Mouse (Mus musculus) limb, embryonic 15.5 days (tissue): ENCODE measurements around the gene Blvrb. TPM values are rescaled to one million over a fixed set of nuclear protein-coding genes. Genes with fewer than 3 reads are reported as not detected.

Experiments
- ATAC-seq: fragments of 200-750 bp; cut with Nextera tagmentation; 2 replicates; pipeline ENCODE4 v1.8.0; 2017; ENCODE audit warnings: low read depth, moderate TSS enrichment; ENCODE audit not compliant: insufficient number of reproducible peaks, low FRiP score, low TSS enrichment
- H3K27ac ChIP-seq: fragments of 300-500 bp; sonication (generic); 2 replicates; pipeline ENCODE4 v1.5.1; 2015; ENCODE audit warnings: moderate library complexity, mild to moderate bottlenecking, inconsistent platforms
- H3K27me3 ChIP-seq: fragments of 300-500 bp; sonication (generic); 2 replicates; pipeline ENCODE4 v1.6.1; 2015; ENCODE audit warnings: inconsistent platforms
- H3K36me3 ChIP-seq: fragments of 300-500 bp; sonication (generic); 2 replicates; pipeline ENCODE4 v1.6.1; 2015; ENCODE audit warnings: inconsistent platforms
- H3K4me1 ChIP-seq: fragments of 300-500 bp; sonication (generic); 2 replicates; pipeline ENCODE4 v1.6.1; 2015; ENCODE audit warnings: inconsistent platforms
- H3K4me2 ChIP-seq: fragments of 300-500 bp; sonication (generic); 2 replicates; pipeline ENCODE4 v1.6.1; 2015; ENCODE audit warnings: mild to moderate bottlenecking, inconsistent platforms
- H3K4me3 ChIP-seq: fragments of 300-500 bp; sonication (generic); 2 replicates; pipeline ENCODE4 v1.5.1; 2015; ENCODE audit warnings: mild to moderate bottlenecking, inconsistent platforms
- H3K9ac ChIP-seq: fragments of 300-500 bp; sonication (generic); 2 replicates; pipeline ENCODE4 v1.6.1; 2015; ENCODE audit warnings: inconsistent platforms
- H3K9me3 ChIP-seq: fragments of 300-500 bp; sonication (generic); 2 replicates; pipeline ENCODE4 v1.6.1; 2016; ENCODE audit warnings: inconsistent platforms
- WGBS: fragments of 180-500 bp; shearing (Covaris S2); methylation state at CpG from one replicate; pipeline ENCODE4 v1.1.7; 2015; 5-methylcytosine and 5-hydroxymethylcytosine counted together
- polyA plus RNA-seq: library from polyadenylated mRNA; unstranded; fragments of >200 nt; fragmentation: Nextera tagmentation; extraction: Ambion mirVana; gene quantifications from 2 replicates; pipeline ENCODE4 v1.2.1, GENCODE M21; 2015

Gene Blvrb
- polyA plus RNA-seq, 1 experiment from 2014 or later: 57.5 TPM

GRCm38 (mm10) chr7:27507711-27508647, 60.2 kb downstream of the Blvrb start:
- H3K9ac ChIP-seq: peak overlapping the region; percentile 70
- no peaks in the 10 kb centered on the region for H3K9me3 ChIP-seq
- H3K4me3 ChIP-seq: peak overlapping the region; percentile 59
- peaks cover 17% of the 10 kb centered on the region for H3K4me1 ChIP-seq
- H3K36me3 ChIP-seq: no peaks in the 10 kb centered on the region
- H3K27ac ChIP-seq: peak overlapping the region; percentile 100
- no peaks in the 10 kb centered on the region for H3K27me3 ChIP-seq
- peak overlapping the region; percentile 65 for H3K4me2 ChIP-seq
- under 1% methylated on average over 54 of the region's 54 CpGs for WGBS
- peak; percentile 91 for ATAC-seq

- peak overlapping the region; percentile 65 for H3K4me2 ChIP-seq
- H3K4me3 ChIP-seq: peak overlapping the region; percentile 59
- no peak overlapping the region for H3K9ac ChIP-seq
- no peak; the same call in 1 of the 2 replicates for ATAC-seq
- peak overlapping the region; percentile 100 for H3K27ac ChIP-seq
- peaks cover 16% of the 10 kb centered on the region for H3K4me1 ChIP-seq
- H3K9me3 ChIP-seq: no peaks in the 10 kb centered on the region
- 21% methylated on average over 6 of the region's 6 CpGs for WGBS
- no peaks in the 10 kb centered on the region for H3K36me3 ChIP-seq
- no peaks in the 10 kb centered on the region for H3K27me3 ChIP-seq
These were observed 60.8 kb downstream of the Blvrb start for GRCm38 (mm10) chr7:27508648-27509005.

GRCm38 (mm10) chr7:27510809-27511208, 63.0 kb downstream of the Blvrb start:
- ATAC-seq: no peak
- no peaks in the 10 kb centered on the region for H3K27me3 ChIP-seq
- no peaks in the 10 kb centered on the region for H3K36me3 ChIP-seq
- H3K4me1 ChIP-seq: peaks cover 16% of the 10 kb centered on the region
- no peak overlapping the region for H3K4me2 ChIP-seq
- no peak overlapping the region for H3K9ac ChIP-seq
- no peaks in the 10 kb centered on the region for H3K9me3 ChIP-seq
- H3K27ac ChIP-seq: no peak overlapping the region
- 85% methylated on average over 2 of the region's 2 CpGs for WGBS
- H3K4me3 ChIP-seq: no peak overlapping the region

GRCm38 (mm10) chr7:27514961-27515360, 67.2 kb downstream of the Blvrb start:
- 72% methylated on average over 9 of the region's 9 CpGs for WGBS
- no peak for ATAC-seq
- Histone ChIP-seq H3K27ac (no peak overlapping the region), H3K9ac (no peak overlapping the region), H3K4me1 (no peaks in the 10 kb centered on the region), H3K36me3 (peaks cover 19% of the 10 kb centered on the region), H3K9me3 (peaks cover 5% of the 10 kb centered on the region; the same call in 1 of the 2 replicates), H3K4me2 (no peak overlapping the region), H3K4me3 (no peak overlapping the region), H3K27me3 (no peaks in the 10 kb centered on the region)

Other genes starting within 250 kb of the Blvrb start
- 11.6 and 12.1 TPM in 2 replicates for gene Itpkc, start 219.3 kb upstream of the Blvrb start, polyA plus RNA-seq
- gene Coq8b, start 215.0 kb upstream of the Blvrb start, polyA plus RNA-seq: 21.0 and 22.3 TPM in 2 replicates
- 38.9 and 41.7 TPM in 2 replicates for gene Numbl, start 189.5 kb upstream of the Blvrb start, polyA plus RNA-seq
- 66.0 and 74.2 TPM in 2 replicates for gene Ltbp4, start 110.3 kb upstream of the Blvrb start, polyA plus RNA-seq
- gene Shkbp1, start 92.0 kb upstream of the Blvrb start, polyA plus RNA-seq: 33.6 and 36.4 TPM in 2 replicates
- gene Gm20479, start 90.6 kb upstream of the Blvrb start, polyA plus RNA-seq: 0.31 and 0.67 TPM in 2 replicates
- gene Sptbn4, start 292 bp upstream of the Blvrb start, polyA plus RNA-seq: 0.14 and 0.23 TPM in 2 replicates
- 38.2 and 38.3 TPM in 2 replicates for gene Sertad3, start 25.8 kb downstream of the Blvrb start, polyA plus RNA-seq
- gene Sertad1, start 38.9 kb downstream of the Blvrb start, polyA plus RNA-seq: 44.6 and 47.0 TPM in 2 replicates
- gene Prx, start 51.3 kb downstream of the Blvrb start, polyA plus RNA-seq: 5.2 and 6.5 TPM in 2 replicates
- 0.65 and 0.68 TPM in 2 replicates for gene Hipk4, start 75.3 kb downstream of the Blvrb start, polyA plus RNA-seq
- 134 and 140 TPM in 2 replicates for gene Pld3, start 105.2 kb downstream of the Blvrb start, polyA plus RNA-seq
- gene 2310022A10Rik, start 105.3 kb downstream of the Blvrb start, polyA plus RNA-seq: 32.9 and 39.3 TPM in 2 replicates
- gene Akt2, start 143.6 kb downstream of the Blvrb start, polyA plus RNA-seq: 108 and 127 TPM in 2 replicates
- gene Ttc9b, start 205.9 kb downstream of the Blvrb start, polyA plus RNA-seq: 0.20 TPM in 1 of 2 replicates, not detected in the other
- 5.8 and 9.0 TPM in 2 replicates for gene Map3k10, start 226.6 kb downstream of the Blvrb start, polyA plus RNA-seq
- gene Zfp607b, start 241.4 kb downstream of the Blvrb start, polyA plus RNA-seq: 2.8 and 3.2 TPM in 2 replicates